Mouse (Mus musculus) layer of hippocampus, postnatal 25 days (tissue): ENCODE measurements around the gene Myo1b. TPM values are rescaled to one million over a fixed set of nuclear protein-coding genes. Genes with fewer than 3 reads are reported as not detected.

Source experiments
- DNase-seq, 2 experiments: peaks; one replicate each; pipeline ENCODE4 v3.0.0; 2022; ENCODE audit warnings: mixed read lengths in 2 of 2, low spot score in 1 of 2; ENCODE audit errors: extremely low spot score in 1 of 2
- total RNA-seq, 2 experiments: library from RNA; stranded (reverse); gene quantifications; 2 replicates each; pipeline ENCODE4 v1.2.3; 2021

Myo1b gene
- total RNA-seq, 2 experiments from 2014 or later: 12.5 to 17.6 TPM

- no peak for DNase-seq
Observed at GRCm38 (mm10) chr1:51805040-51805610, 110.7 kb downstream of the Myo1b start.

- DNase-seq: no peak
Observed at GRCm38 (mm10) chr1:51804296-51805039, 111.4 kb downstream of the Myo1b start.

- no peak for DNase-seq
Observed at GRCm38 (mm10) chr1:51798011-51798471, 117.8 kb downstream of the Myo1b start.

GRCm38 (mm10) chr1:51795586-51796309 lies 120.1 kb downstream of the Myo1b start:
- peak in 1 of 2 experiments; percentile 24 for DNase-seq

GRCm38 (mm10) chr1:51789269-51789668 lies 126.6 kb downstream of the Myo1b start:
- no peak for DNase-seq

GRCm38 (mm10) chr1:51782091-51782490 lies 133.8 kb downstream of the Myo1b start:
- DNase-seq: no peak

GRCm38 (mm10) chr1:51780357-51780756 lies 135.5 kb downstream of the Myo1b start:
- DNase-seq: no peak

GRCm38 (mm10) chr1:51778241-51778640 lies 137.6 kb downstream of the Myo1b start:
- no peak for DNase-seq

- DNase-seq: no peak
Observed at GRCm38 (mm10) chr1:51770504-51770871, 145.4 kb downstream of the Myo1b start.

- DNase-seq: no peak
Observed at GRCm38 (mm10) chr1:51769815-51770503, 145.9 kb downstream of the Myo1b start.

GRCm38 (mm10) chr1:51766271-51766670 lies 149.6 kb downstream of the Myo1b start:
- no peak for DNase-seq

- DNase-seq: no peak
Observed at GRCm38 (mm10) chr1:51765156-51765555, 150.7 kb downstream of the Myo1b start.

- no peak for DNase-seq
Observed at GRCm38 (mm10) chr1:51759657-51760056, 156.2 kb downstream of the Myo1b start.

- no peak for DNase-seq
Observed at GRCm38 (mm10) chr1:51758326-51759109, 157.4 kb downstream of the Myo1b start.

GRCm38 (mm10) chr1:51753621-51754020 lies 162.2 kb downstream of the Myo1b start:
- no peak for DNase-seq

GRCm38 (mm10) chr1:51751006-51751405 lies 164.9 kb downstream of the Myo1b start:
- DNase-seq: no peak

GRCm38 (mm10) chr1:51748306-51748705 lies 167.6 kb downstream of the Myo1b start:
- DNase-seq: no peak

GRCm38 (mm10) chr1:51747494-51747893 lies 168.4 kb downstream of the Myo1b start:
- no peak for DNase-seq

GRCm38 (mm10) chr1:51746711-51747240 lies 169.1 kb downstream of the Myo1b start:
- DNase-seq: no peak
